Mouse (Mus musculus): Measurements from ENCODE around the gene Slc15a3.

- no peak for TF ChIP-seq POLR2A (IDR thresholded peaks at IDR 0.05; ENCODE audit: borderline replicate concordance, extremely low read depth, insufficient read depth, insufficient read length, poor library complexity, severe bottlenecking)
- TF ChIP-seq CTCF (IDR thresholded peaks at IDR 0.05; ENCODE audit: borderline replicate concordance, extremely low read depth, insufficient read depth, insufficient read length) = no peak
Measured at GRCm38 (mm10) chr19:10798576-10798975, 41.0 kb upstream of the Slc15a3 start.

Data from brain, embryonic 14.5 days (tissue).